Comparison of ENCODE assay signal across 8 mouse cellular contexts in genomic region chr11:3102626-3103025, GRCm38 (mm10).
DNase-seq lines count a peak whose midpoint lies in the region; ATAC-seq and TF ChIP-seq lines count a peak whose summit lies in the region.
"Not testable (repeated sequence)": the region's sequence is repeated elsewhere in the genome, so short reads cannot be mapped to it uniquely, and the experiment has no call there.

No protein-coding gene starts in this region.

- not testable (repeated sequence) for H3K79me2 ChIP-seq in MEL (ENCODE audit: control insufficient read depth, insufficient read depth, low read length, poor library complexity)

- H3K9ac ChIP-seq in MEL (ENCODE audit: control insufficient read depth, low read depth, low read length, poor library complexity, severe bottlenecking); forebrain, embryonic 12.5 days; hindbrain, embryonic 11.5 days (ENCODE audit: low read depth, low read length); kidney, postnatal 0 days (ENCODE audit: low read depth, low read length); lung, postnatal 0 days (replicated peaks; ENCODE audit: low read depth); neural tube, embryonic 11.5 days (ENCODE audit: low read length): not testable (repeated sequence)

- not testable (repeated sequence) for H3K4me1 ChIP-seq in MEL (ENCODE audit: control insufficient read depth in 1 of 2, insufficient read depth in 2 of 2, low read length in 2 of 2); forebrain, embryonic 12.5 days; hindbrain, embryonic 11.5 days (replicated peaks; ENCODE audit: control insufficient read depth, insufficient read depth, low read length); kidney, postnatal 0 days (replicated peaks; ENCODE audit: insufficient read depth, low read length); lung, postnatal 0 days (ENCODE audit: insufficient read depth, low read depth, low read length); neural tube, embryonic 11.5 days (ENCODE audit: control insufficient read depth, insufficient read depth, low read length)

- not testable (repeated sequence) for TF ChIP-seq CTCF in MEL (IDR thresholded peaks at IDR 0.05 in 2 of 3, conservative IDR thresholded peaks at IDR 0.05 in 1 of 3; ENCODE audit: control insufficient read depth in 1 of 3, insufficient read depth in 1 of 3, low read depth in 2 of 3, low read length in 3 of 3, poor library complexity in 1 of 3, severe bottlenecking in 1 of 3); kidney, postnatal 0 days (IDR thresholded peaks at IDR 0.05; ENCODE audit: low read depth); lung, postnatal 0 days (IDR thresholded peaks at IDR 0.05)

- H3K4me2 ChIP-seq in forebrain, embryonic 12.5 days; hindbrain, embryonic 11.5 days (replicated peaks; ENCODE audit: low read depth, low read length); kidney, postnatal 0 days (ENCODE audit: low read length); lung, postnatal 0 days (replicated peaks; ENCODE audit: low read depth, low read length); neural tube, embryonic 11.5 days (ENCODE audit: low read depth): not testable (repeated sequence)

- not testable (repeated sequence) for H3K27me3 ChIP-seq in MEL (ENCODE audit: control insufficient read depth in 1 of 2, insufficient read depth in 2 of 2, low read length in 2 of 2); forebrain, embryonic 12.5 days; hindbrain, embryonic 11.5 days (ENCODE audit: control insufficient read depth, insufficient read depth, low read length); kidney, postnatal 0 days (ENCODE audit: insufficient read depth, low read length); lung, postnatal 0 days (replicated peaks; ENCODE audit: insufficient read depth, low read length); neural tube, embryonic 11.5 days (ENCODE audit: control insufficient read depth, insufficient read depth, low read length)

- ATAC-seq in erythroid progenitor cell, adult 5-6 weeks (replicated peaks; ENCODE audit: low FRiP score, poor library complexity, severe bottlenecking): 0 out of 2 replicates have a peak, but pooled peaks have one; percentile 36
- ATAC-seq in forebrain, embryonic 12.5 days (ENCODE audit: low FRiP score): 0 out of 2 replicates have a peak, but pooled peaks have one; percentile 63
- peak; percentile 43; the same call in 1 of the 2 replicates for ATAC-seq in hindbrain, embryonic 11.5 days (ENCODE audit: low FRiP score)
- peak; percentile 66; the same call in 1 of the 2 replicates for ATAC-seq in kidney, postnatal 0 days (replicated peaks; ENCODE audit: low FRiP score, low read depth)
- 0 out of 2 replicates have a peak, but pooled peaks have one; percentile 5 for ATAC-seq in lung, postnatal 0 days
- peak; percentile 6; the same call in 1 of the 2 replicates for ATAC-seq in monocyte, adult 5-6 weeks (replicated peaks; ENCODE audit: insufficient number of reproducible peaks, low FRiP score, low TSS enrichment, poor library complexity, severe bottlenecking)
- 0 out of 2 replicates have a peak, but pooled peaks have one; percentile 40 for ATAC-seq in neural tube, embryonic 11.5 days (ENCODE audit: insufficient read depth, low FRiP score, low TSS enrichment)

- WGBS in forebrain, embryonic 12.5 days: 63% methylated on average over 7 of the region's 7 CpGs
- 81% methylated on average over 7 of the region's 7 CpGs for WGBS in hindbrain, embryonic 11.5 days
- WGBS in kidney, postnatal 0 days: 83% methylated on average over 7 of the region's 7 CpGs
- WGBS in lung, postnatal 0 days: 78% methylated on average over 7 of the region's 7 CpGs
- 78% methylated on average over 7 of the region's 7 CpGs for WGBS in neural tube, embryonic 11.5 days

- TF ChIP-seq RAD21 in MEL (IDR thresholded peaks at IDR 0.05; ENCODE audit: low read depth, low read length): not testable (repeated sequence)

- not testable (repeated sequence) for TF ChIP-seq POLR2A in MEL (IDR thresholded peaks at IDR 0.05; ENCODE audit: control insufficient read depth in 1 of 2, insufficient read depth in 1 of 2, low read depth in 1 of 2, low read length in 2 of 2, poor library complexity in 1 of 2)

- not testable (repeated sequence) for H3K9me3 ChIP-seq in MEL (replicated peaks; ENCODE audit: insufficient read depth, low read length)
- H3K9me3 ChIP-seq in forebrain, embryonic 12.5 days: peaks cover 58% of the 10 kb centered on the region
- peaks cover 25% of the 10 kb centered on the region for H3K9me3 ChIP-seq in hindbrain, embryonic 11.5 days (ENCODE audit: control insufficient read depth, low read length)
- H3K9me3 ChIP-seq in kidney, postnatal 0 days (replicated peaks; ENCODE audit: low read length): peaks cover 30% of the 10 kb centered on the region
- H3K9me3 ChIP-seq in lung, postnatal 0 days (ENCODE audit: low read length): peaks cover 31% of the 10 kb centered on the region
- H3K9me3 ChIP-seq in neural tube, embryonic 11.5 days (ENCODE audit: control insufficient read depth, low read length): peaks cover 41% of the 10 kb centered on the region

- not testable (repeated sequence) for H3K27ac ChIP-seq in MEL (ENCODE audit: control insufficient read depth, low read depth, low read length); forebrain, embryonic 12.5 days; hindbrain, embryonic 11.5 days (ENCODE audit: low read depth, low read length); kidney, postnatal 0 days; lung, postnatal 0 days (ENCODE audit: low read length); neural tube, embryonic 11.5 days (ENCODE audit: low read depth, low read length)

- not testable (repeated sequence) for TF ChIP-seq EP300 in MEL (IDR thresholded peaks at IDR 0.05; ENCODE audit: low read depth in 1 of 2, low read length in 2 of 2); lung, postnatal 0 days (IDR thresholded peaks at IDR 0.05)

- not testable (repeated sequence) for H3K4me3 ChIP-seq in MEL (ENCODE audit: control insufficient read depth in 1 of 2, insufficient read depth in 1 of 2, low read depth in 2 of 2, low read length in 2 of 2); forebrain, embryonic 12.5 days (replicated peaks); hindbrain, embryonic 11.5 days (ENCODE audit: low read depth, low read length); kidney, postnatal 0 days (replicated peaks; ENCODE audit: low read depth, low read length); lung, postnatal 0 days (ENCODE audit: low read depth, low read length); neural tube, embryonic 11.5 days (ENCODE audit: low read depth, low read length)

- peak; percentile 37 for DNase-seq in MEL (ENCODE audit: low read depth, low spot score)
- not testable (repeated sequence) for DNase-seq in hindbrain, embryonic 11.5 days (ENCODE audit: low spot score); kidney, postnatal 0 days (ENCODE audit: low spot score); lung, postnatal 0 days (ENCODE audit: low spot score); neural tube, embryonic 11.5 days (ENCODE audit: low spot score)

- H3K36me3 ChIP-seq in MEL (ENCODE audit: control insufficient read depth in 1 of 2, insufficient read depth in 2 of 2, low read length in 2 of 2); forebrain, embryonic 12.5 days (replicated peaks); hindbrain, embryonic 11.5 days (ENCODE audit: control insufficient read depth, insufficient read depth, low read length); kidney, postnatal 0 days (ENCODE audit: insufficient read depth, low read length); lung, postnatal 0 days (ENCODE audit: insufficient read depth, low read length); neural tube, embryonic 11.5 days (ENCODE audit: control insufficient read depth, insufficient read depth, low read length): not testable (repeated sequence)

Comparison
In these comparisons a context has a peak if more than half of its experiments do, and no peak if none do; other contexts are left out.
1. ATAC-seq: peak in every context shown above with its lines; median percentile 66 in kidney, postnatal 0 days; 63 in forebrain, embryonic 12.5 days; 43 in hindbrain, embryonic 11.5 days; 40 in neural tube, embryonic 11.5 days; 36 in erythroid progenitor cell, adult 5-6 weeks; 6 in monocyte, adult 5-6 weeks; 5 in lung, postnatal 0 days.